Mouse (Mus musculus) megakaryocyte-erythroid progenitor cell, adult 5-6 weeks (primary cell): ENCODE measurements around the gene Gm34653. TPM values are rescaled to one million over a fixed set of nuclear protein-coding genes. Genes with fewer than 3 reads are reported as not detected.

ENCODE experiments used
- ATAC-seq: replicated peaks from 2 replicates; pipeline ENCODE4 v1.8.0; 2016; ENCODE audit warnings: mild to moderate bottlenecking, inconsistent platforms; ENCODE audit not compliant: severe bottlenecking, poor library complexity, low FRiP score, low TSS enrichment
- total RNA-seq, 2 experiments: library from RNA; stranded (forward) in 1 of 2; stranded (reverse) in 1 of 2; fragments of 200-1000, 215-1000 nt in 1 of 2; fragments of >200 nt in 1 of 2; fragmentation: Nextera tagmentation in 1 of 2; gene quantifications; 2 replicates each; pipeline ENCODE4 v1.2.3; 2014 to 2017

Gene Gm34653
- total RNA-seq, 2 experiments from 2014 or later: 1.9 TPM; not detected in 1

DNA sequence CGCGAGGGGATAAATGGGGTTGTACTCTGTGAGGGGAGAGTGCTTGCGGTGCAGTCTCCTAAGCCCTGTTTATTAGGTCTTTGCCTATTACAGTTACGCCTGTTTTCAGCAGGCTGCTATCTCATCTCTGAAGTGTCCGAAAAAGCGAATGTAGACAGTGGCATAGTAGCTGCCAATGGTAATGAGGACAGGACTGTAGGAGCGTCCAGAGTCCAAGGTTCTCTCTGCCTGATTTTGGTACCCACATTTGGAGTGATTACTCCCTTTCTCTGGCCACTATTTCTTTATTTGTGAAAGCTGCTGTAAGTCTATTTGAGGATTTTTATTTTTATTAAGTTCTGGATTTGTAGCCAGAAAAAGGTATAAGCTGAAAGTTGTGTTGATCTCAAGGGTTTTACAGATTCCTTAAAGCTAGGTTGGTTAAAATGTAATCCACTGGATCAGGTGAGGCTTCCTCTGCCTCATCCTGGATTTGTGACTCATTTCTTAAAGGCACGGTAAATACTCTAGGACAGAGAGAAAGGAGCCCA is 42.1 kb downstream of the Gm34653 start, which contains the start of gene Psmd5:
Gene Psmd5, minus strand, starts transcription at position 153 of the 530 bp plus-strand sequence.
- ATAC-seq: no peak

DNA sequence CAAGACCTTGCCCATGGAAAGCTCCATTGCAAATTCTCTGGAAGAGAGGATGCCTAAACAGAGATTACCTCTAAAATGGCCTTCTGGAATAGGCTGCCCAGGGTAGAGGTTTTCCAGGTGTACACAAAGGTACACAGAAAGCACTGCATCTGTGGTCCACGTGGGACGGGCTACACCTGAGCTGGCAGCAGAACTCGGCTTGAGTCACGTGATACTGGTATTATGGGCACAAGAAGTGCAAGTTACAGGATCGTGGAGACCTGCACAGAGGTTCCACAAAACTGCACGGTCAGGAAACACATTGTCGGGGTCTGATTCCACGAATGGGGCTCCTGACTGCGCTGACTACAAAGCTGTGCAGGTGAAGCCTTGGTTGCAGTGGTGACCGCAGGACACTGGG is 47.2 kb downstream of the Gm34653 start:
- no peak for ATAC-seq

DNA sequence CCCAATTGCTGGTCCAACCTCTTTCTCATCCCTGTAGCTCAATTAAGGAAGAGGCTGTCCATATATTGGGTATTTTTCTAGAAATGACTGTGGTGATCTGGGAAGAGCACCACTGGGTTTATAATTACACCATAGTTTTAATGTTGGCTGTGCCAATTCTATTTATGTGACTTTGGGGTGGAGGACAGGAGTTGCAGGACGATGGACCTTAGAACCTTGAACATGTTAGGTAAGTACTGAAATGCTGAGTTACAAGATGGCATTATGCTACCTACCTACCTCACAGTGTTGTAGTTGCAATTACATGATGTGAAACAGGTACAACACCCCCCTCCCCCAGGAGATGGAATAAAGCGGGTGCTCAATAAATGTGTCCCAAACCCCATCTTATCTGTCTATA is 50.0 kb downstream of the Gm34653 start:
- no peak for ATAC-seq

DNA sequence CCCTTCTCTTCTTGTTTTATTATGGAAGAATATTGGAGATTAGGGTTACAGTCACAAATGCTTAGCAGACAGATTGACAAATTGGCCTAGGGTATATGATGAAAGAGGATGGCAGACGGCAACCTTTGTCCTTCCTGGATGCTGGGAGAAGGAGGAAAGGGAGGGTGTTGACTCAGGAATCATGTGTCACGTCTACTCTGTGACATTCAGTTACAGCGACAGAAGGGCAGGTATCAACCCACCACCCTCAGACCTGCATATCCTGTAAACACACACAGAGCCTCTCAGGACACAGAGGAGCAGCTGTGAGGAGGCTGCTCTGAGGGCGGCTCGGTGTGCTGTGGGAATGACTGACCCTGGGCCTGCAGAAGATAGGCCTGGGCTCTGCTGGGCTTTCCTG is 50.4 kb downstream of the Gm34653 start:
- no peak for ATAC-seq

DNA sequence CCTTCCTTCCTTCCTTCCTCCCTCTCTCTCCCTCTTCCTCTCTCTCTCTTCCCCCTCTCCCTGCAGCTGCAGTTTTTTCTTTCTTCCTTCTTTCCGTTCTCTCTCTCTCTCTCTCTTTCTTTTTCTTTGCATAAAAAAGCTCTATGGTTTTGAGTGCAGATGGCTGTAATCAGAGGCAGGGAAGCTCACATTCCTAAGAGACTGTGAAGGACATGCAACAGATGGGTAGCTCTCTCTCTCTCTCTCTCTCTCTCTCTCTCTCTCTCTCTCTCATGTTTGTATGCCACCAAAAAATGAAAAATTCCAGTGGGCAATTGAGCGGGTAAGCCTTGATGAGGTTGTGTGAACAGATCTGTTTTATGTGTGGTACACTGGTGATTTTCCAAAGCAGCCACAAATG is 51.4 kb downstream of the Gm34653 start:
- no peak for ATAC-seq

Other genes starting within 250 kb of the Gm34653 start
- gene Gapvd1, start 77.8 kb upstream of the Gm34653 start, total RNA-seq (2014; fragmentation: Nextera tagmentation): 75.3 and 87.5 TPM in 2 replicates
- 84.3 and 99.7 TPM in 2 replicates for gene Gapvd1, start 77.8 kb upstream of the Gm34653 start, total RNA-seq (2017)
- gene Hspa5, start 61.0 kb upstream of the Gm34653 start, total RNA-seq (2014; fragmentation: Nextera tagmentation): 185 and 219 TPM in 2 replicates
- gene Hspa5, start 61.0 kb upstream of the Gm34653 start, total RNA-seq (2017): 866 and 884 TPM in 2 replicates
- 23.3 and 30.8 TPM in 2 replicates for gene Rabepk, start 33.1 kb upstream of the Gm34653 start, total RNA-seq (2014; fragmentation: Nextera tagmentation)
- gene Rabepk, start 33.1 kb upstream of the Gm34653 start, total RNA-seq (2017): 46.9 and 53.8 TPM in 2 replicates
- 46.3 and 61.9 TPM in 2 replicates for gene Fbxw2, start 6.7 kb upstream of the Gm34653 start, total RNA-seq (2014; fragmentation: Nextera tagmentation)
- gene Fbxw2, start 6.7 kb upstream of the Gm34653 start, total RNA-seq (2017): 73.6 and 75.1 TPM in 2 replicates
- gene Cutal, start 41.4 kb downstream of the Gm34653 start, total RNA-seq (2014; fragmentation: Nextera tagmentation): not detected in 2 replicates
- not detected in 2 replicates for gene Cutal, start 41.4 kb downstream of the Gm34653 start, total RNA-seq (2017)
- 103 and 135 TPM in 2 replicates for gene Psmd5, start 42.0 kb downstream of the Gm34653 start, total RNA-seq (2014; fragmentation: Nextera tagmentation)
- gene Psmd5, start 42.0 kb downstream of the Gm34653 start, total RNA-seq (2017): 41.4 and 42.0 TPM in 2 replicates
- 6.7 and 12.0 TPM in 2 replicates for gene Phf19, start 81.0 kb downstream of the Gm34653 start, total RNA-seq (2014; fragmentation: Nextera tagmentation)
- 2.6 and 3.2 TPM in 2 replicates for gene Phf19, start 81.0 kb downstream of the Gm34653 start, total RNA-seq (2017)
- 0.94 and 14.2 TPM in 2 replicates for gene Traf1, start 128.8 kb downstream of the Gm34653 start, total RNA-seq (2014; fragmentation: Nextera tagmentation)
- gene Traf1, start 128.8 kb downstream of the Gm34653 start, total RNA-seq (2017): 0.38 and 5.5 TPM in 2 replicates
- not detected in 2 replicates for gene Hc, start 228.4 kb downstream of the Gm34653 start, total RNA-seq (2014; fragmentation: Nextera tagmentation)
- gene Hc, start 228.4 kb downstream of the Gm34653 start, total RNA-seq (2017): not detected in 2 replicates